Mouse (Mus musculus): ENCODE measurements around the gene Msh4. TPM values are rescaled to one million over a fixed set of nuclear protein-coding genes. Genes with fewer than 3 reads are reported as not detected.

The Msh4 gene
- total and polyA plus RNA-seq, 2 experiments = 0.09 TPM; not detected in 1

DNA sequence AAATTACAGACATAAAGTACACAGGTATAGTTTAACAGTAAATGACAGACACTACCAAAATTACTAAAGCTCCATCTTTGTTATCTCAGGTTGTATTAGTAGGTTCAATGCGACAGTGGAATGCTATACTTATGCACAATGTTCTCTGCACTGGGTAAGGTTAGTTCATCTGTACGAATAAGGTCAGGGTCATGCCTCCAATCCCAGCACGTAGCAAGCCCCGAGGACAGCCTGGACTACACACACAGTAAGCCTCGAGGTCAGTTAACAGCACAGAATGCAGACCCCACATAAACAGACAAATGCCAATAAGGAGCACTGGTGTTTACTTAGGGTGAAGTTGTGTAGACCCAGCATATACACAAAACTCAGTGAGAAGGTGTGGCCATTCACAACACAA, 3.0 kb upstream of the Msh4 start:
- 21% methylated on average over 5 of the region's 5 CpGs for WGBS
- Histone ChIP-seq H3K4me1 (ENCODE audit: control insufficient read depth, insufficient read depth, low read length) (peaks cover 23% of the 10 kb centered on the region), H3K27me3 (ENCODE audit: control insufficient read depth, insufficient read depth, low read length) (no peaks in the 10 kb centered on the region), H3K36me3 (ENCODE audit: control insufficient read depth, insufficient read depth, low read length) (peaks cover 57% of the 10 kb centered on the region), H3K4me3 (ENCODE audit: insufficient read depth, low read depth, low read length) (no peak overlapping the region), H3K79me2 (ENCODE audit: control insufficient read depth, insufficient read depth, low read length) (peaks cover 2% of the 10 kb centered on the region; the same call in 1 of the 2 replicates), H3K27ac (replicated peaks; ENCODE audit: insufficient read depth, low read depth, low read length) (no peak overlapping the region), H3K9ac (ENCODE audit: low read depth, low read length) (no peak overlapping the region)
- TF ChIP-seq CTCF (IDR thresholded peaks at IDR 0.05; ENCODE audit: low read depth, low read length) (no peak), POLR2A (IDR thresholded peaks at IDR 0.05; ENCODE audit: extremely low read depth, insufficient read depth, low read length) (no peak)
- peak; percentile 42 for DNase-seq (ENCODE audit: extremely low read depth, low read depth, low spot score)

- peaks cover 50% of the 10 kb centered on the region for H3K36me3 ChIP-seq (ENCODE audit: control insufficient read depth, insufficient read depth, low read length)
- no peaks in the 10 kb centered on the region; the same call in 1 of the 2 replicates for H3K79me2 ChIP-seq (ENCODE audit: control insufficient read depth, insufficient read depth, low read length)
- H3K4me3 ChIP-seq (ENCODE audit: insufficient read depth, low read depth, low read length) = no peak overlapping the region
- peaks cover 9% of the 10 kb centered on the region for H3K4me1 ChIP-seq (ENCODE audit: control insufficient read depth, insufficient read depth, low read length)
- H3K9ac ChIP-seq (ENCODE audit: low read depth, low read length) = no peak overlapping the region
- no peak overlapping the region for H3K27ac ChIP-seq (replicated peaks; ENCODE audit: insufficient read depth, low read depth, low read length)
- no peaks in the 10 kb centered on the region for H3K27me3 ChIP-seq (ENCODE audit: control insufficient read depth, insufficient read depth, low read length)
- no peak for TF ChIP-seq POLR2A (IDR thresholded peaks at IDR 0.05; ENCODE audit: extremely low read depth, insufficient read depth, low read length)
- TF ChIP-seq CTCF (IDR thresholded peaks at IDR 0.05; ENCODE audit: low read depth, low read length) = no peak
- WGBS = 88% methylated on average over 49 of the region's 49 CpGs
- peak; percentile 34 for DNase-seq (ENCODE audit: extremely low read depth, low read depth, low spot score)
Observed at GRCm38 (mm10) chr3:153905251-153906135, 445 bp downstream of the Msh4 start.

DNA sequence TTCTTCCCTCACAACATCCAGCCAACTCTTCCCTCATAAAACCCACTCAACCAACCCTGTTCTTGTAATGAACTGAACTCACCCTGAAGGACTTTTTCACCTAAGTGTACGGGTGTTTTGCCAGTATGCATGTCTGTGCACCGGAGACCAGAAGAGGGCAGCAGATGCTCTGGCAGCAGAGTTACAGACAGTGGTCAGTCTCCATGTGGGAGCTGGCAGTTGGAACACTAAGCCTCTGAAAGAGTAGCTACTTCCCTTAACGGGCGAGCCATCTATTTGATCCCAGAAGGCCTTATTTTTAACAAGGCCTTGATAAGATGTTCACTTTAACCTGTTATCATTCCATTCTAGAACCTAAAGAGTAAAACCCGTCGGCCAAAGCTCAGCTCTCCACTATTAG, 1.4 kb downstream of the Msh4 start:
- H3K36me3 ChIP-seq (ENCODE audit: control insufficient read depth, insufficient read depth, low read length) = peaks cover 41% of the 10 kb centered on the region
- no peak overlapping the region for H3K27ac ChIP-seq (replicated peaks; ENCODE audit: insufficient read depth, low read depth, low read length)
- H3K79me2 ChIP-seq (ENCODE audit: control insufficient read depth, insufficient read depth, low read length) = no peaks in the 10 kb centered on the region; the same call in 1 of the 2 replicates
- 46% methylated on average over 6 of the region's 6 CpGs for WGBS
- H3K4me3 ChIP-seq (ENCODE audit: insufficient read depth, low read depth, low read length) = no peak overlapping the region
- peak; percentile 66 for DNase-seq (ENCODE audit: extremely low read depth, low read depth, low spot score)
- no peak overlapping the region for H3K9ac ChIP-seq (ENCODE audit: low read depth, low read length)
- H3K4me1 ChIP-seq (ENCODE audit: control insufficient read depth, insufficient read depth, low read length) = peaks cover 5% of the 10 kb centered on the region
- TF ChIP-seq CTCF (IDR thresholded peaks at IDR 0.05; ENCODE audit: low read depth, low read length) = peak; percentile 84
- TF ChIP-seq POLR2A (IDR thresholded peaks at IDR 0.05; ENCODE audit: extremely low read depth, insufficient read depth, low read length) = no peak
- no peaks in the 10 kb centered on the region for H3K27me3 ChIP-seq (ENCODE audit: control insufficient read depth, insufficient read depth, low read length)

GRCm38 (mm10) chr3:153902595-153902994, 3.3 kb downstream of the Msh4 start:
- peaks cover 23% of the 10 kb centered on the region for H3K36me3 ChIP-seq (ENCODE audit: control insufficient read depth, insufficient read depth, low read length)
- no peak overlapping the region for H3K27ac ChIP-seq (replicated peaks; ENCODE audit: insufficient read depth, low read depth, low read length)
- TF ChIP-seq POLR2A (IDR thresholded peaks at IDR 0.05; ENCODE audit: extremely low read depth, insufficient read depth, low read length) (no peak), CTCF (IDR thresholded peaks at IDR 0.05; ENCODE audit: low read depth, low read length) (no peak)

DNA sequence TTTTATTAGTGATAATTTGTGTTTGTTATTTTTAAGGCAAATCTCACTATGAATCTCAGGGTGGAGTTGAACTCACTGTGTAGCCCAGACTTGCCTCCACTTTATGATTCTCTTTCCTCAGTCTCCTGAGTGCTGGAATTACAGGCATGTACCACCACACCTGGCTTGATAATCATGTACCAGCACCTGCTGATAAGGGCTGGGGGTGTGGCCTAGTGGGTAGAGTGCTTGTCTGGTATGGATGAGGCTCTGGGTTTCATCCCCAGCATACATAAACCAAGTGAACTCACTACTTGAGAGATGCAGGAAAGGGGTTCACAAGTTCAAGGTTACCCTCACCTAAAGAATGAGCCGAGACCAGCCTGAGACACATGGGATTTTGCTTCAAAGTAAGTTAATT, 4.0 kb downstream of the Msh4 start:
- no peaks in the 10 kb centered on the region for H3K27me3 ChIP-seq (ENCODE audit: control insufficient read depth, insufficient read depth, low read length)
- no peak overlapping the region for H3K4me3 ChIP-seq (ENCODE audit: insufficient read depth, low read depth, low read length)
- DNase-seq (ENCODE audit: extremely low read depth, low read depth, low spot score) = no peak
- peaks cover 17% of the 10 kb centered on the region for H3K36me3 ChIP-seq (ENCODE audit: control insufficient read depth, insufficient read depth, low read length)
- H3K27ac ChIP-seq (replicated peaks; ENCODE audit: insufficient read depth, low read depth, low read length) = no peak overlapping the region
- H3K4me1 ChIP-seq (ENCODE audit: control insufficient read depth, insufficient read depth, low read length) = no peaks in the 10 kb centered on the region
- WGBS = 73% methylated on average over 1 of the region's 1 CpGs
- H3K9ac ChIP-seq (ENCODE audit: low read depth, low read length) = no peak overlapping the region
- no peak for TF ChIP-seq CTCF (IDR thresholded peaks at IDR 0.05; ENCODE audit: low read depth, low read length)
- no peak for TF ChIP-seq POLR2A (IDR thresholded peaks at IDR 0.05; ENCODE audit: extremely low read depth, insufficient read depth, low read length)
- H3K79me2 ChIP-seq (ENCODE audit: control insufficient read depth, insufficient read depth, low read length) = no peaks in the 10 kb centered on the region

More at GRCm38 (mm10) chr3:153902595-153902994, 3.3 kb downstream of the Msh4 start:
- no peaks in the 10 kb centered on the region; the same call in 1 of the 2 replicates for H3K4me1 ChIP-seq (ENCODE audit: control insufficient read depth, insufficient read depth, low read length)
- no peaks in the 10 kb centered on the region for H3K79me2 ChIP-seq (ENCODE audit: control insufficient read depth, insufficient read depth, low read length)
- WGBS = 54% methylated on average over 3 of the region's 3 CpGs
- H3K4me3 ChIP-seq (ENCODE audit: insufficient read depth, low read depth, low read length) = no peak overlapping the region
- no peaks in the 10 kb centered on the region for H3K27me3 ChIP-seq (ENCODE audit: control insufficient read depth, insufficient read depth, low read length)
- no peak for DNase-seq (ENCODE audit: extremely low read depth, low read depth, low spot score)
- no peak overlapping the region for H3K9ac ChIP-seq (ENCODE audit: low read depth, low read length)

- H3K27ac ChIP-seq (replicated peaks; ENCODE audit: insufficient read depth, low read depth, low read length) = no peak overlapping the region
- DNase-seq (ENCODE audit: extremely low read depth, low read depth, low spot score) = no peak
- 63% methylated on average over 6 of the region's 6 CpGs for WGBS
- H3K36me3 ChIP-seq (ENCODE audit: control insufficient read depth, insufficient read depth, low read length) = no peaks in the 10 kb centered on the region
- no peaks in the 10 kb centered on the region for H3K79me2 ChIP-seq (ENCODE audit: control insufficient read depth, insufficient read depth, low read length)
- no peaks in the 10 kb centered on the region for H3K4me1 ChIP-seq (ENCODE audit: control insufficient read depth, insufficient read depth, low read length)
- H3K27me3 ChIP-seq (ENCODE audit: control insufficient read depth, insufficient read depth, low read length) = no peaks in the 10 kb centered on the region
- TF ChIP-seq CTCF (IDR thresholded peaks at IDR 0.05; ENCODE audit: low read depth, low read length) (no peak), POLR2A (IDR thresholded peaks at IDR 0.05; ENCODE audit: extremely low read depth, insufficient read depth, low read length) (no peak)
- no peak overlapping the region for H3K4me3 ChIP-seq (ENCODE audit: insufficient read depth, low read depth, low read length)
- no peak overlapping the region for H3K9ac ChIP-seq (ENCODE audit: low read depth, low read length)
Observed at GRCm38 (mm10) chr3:153897216-153897615, 8.7 kb downstream of the Msh4 start.
